Mouse (Mus musculus) A20 (cell line): ENCODE measurements around the gene Swap70.

ENCODE experiments used
- DNase-seq: peaks from one replicate; pipeline ENCODE4 v3.0.0-alpha.2; 2011; ENCODE audit warnings: low read depth, low spot score

The Swap70 gene

GRCm38 (mm10) chr7:110302886-110303285, 81.4 kb downstream of the Swap70 start:
- no peak for DNase-seq

GRCm38 (mm10) chr7:110305486-110305885, 84.0 kb downstream of the Swap70 start:
- DNase-seq = no peak

- no peak for DNase-seq
Observed at GRCm38 (mm10) chr7:110306281-110306680, 84.8 kb downstream of the Swap70 start.

GRCm38 (mm10) chr7:110307741-110308140, 86.2 kb downstream of the Swap70 start:
- no peak for DNase-seq

- no peak for DNase-seq
Observed at GRCm38 (mm10) chr7:110309246-110309645, 87.7 kb downstream of the Swap70 start.

GRCm38 (mm10) chr7:110313392-110314055, 92.0 kb downstream of the Swap70 start:
- peak; percentile 74 for DNase-seq

GRCm38 (mm10) chr7:110314401-110314890, 92.9 kb downstream of the Swap70 start:
- no peak for DNase-seq

- no peak for DNase-seq
Observed at GRCm38 (mm10) chr7:110315352-110315751, 93.8 kb downstream of the Swap70 start.

- no peak for DNase-seq
Observed at GRCm38 (mm10) chr7:110317412-110317811, 95.9 kb downstream of the Swap70 start.

- DNase-seq = no peak
Observed at GRCm38 (mm10) chr7:110318971-110319519, 97.5 kb downstream of the Swap70 start.

- no peak for DNase-seq
Observed at GRCm38 (mm10) chr7:110321106-110321505, 99.6 kb downstream of the Swap70 start.

- DNase-seq = peak; percentile 61
Observed at GRCm38 (mm10) chr7:110324852-110325251, 103.3 kb downstream of the Swap70 start.

- DNase-seq = peak; percentile 30
Observed at GRCm38 (mm10) chr7:110325381-110326110, 104.0 kb downstream of the Swap70 start.
